Mouse (Mus musculus) effector memory CD4-positive, alpha-beta T cell, adult 5 months (primary cell): ENCODE measurements around the gene Mab21l1. TPM values are rescaled to one million over a fixed set of nuclear protein-coding genes. Genes with fewer than 3 reads are reported as not detected.

Experiments
- polyA plus RNA-seq: library from polyadenylated mRNA; unstranded; fragments of 100-300 nt; shearing (Covaris generic); gene quantifications from one replicate; pipeline ENCODE4 v1.2.1, GENCODE M21; 2017

Mab21l1 gene
- polyA plus RNA-seq: not detected

DNA sequence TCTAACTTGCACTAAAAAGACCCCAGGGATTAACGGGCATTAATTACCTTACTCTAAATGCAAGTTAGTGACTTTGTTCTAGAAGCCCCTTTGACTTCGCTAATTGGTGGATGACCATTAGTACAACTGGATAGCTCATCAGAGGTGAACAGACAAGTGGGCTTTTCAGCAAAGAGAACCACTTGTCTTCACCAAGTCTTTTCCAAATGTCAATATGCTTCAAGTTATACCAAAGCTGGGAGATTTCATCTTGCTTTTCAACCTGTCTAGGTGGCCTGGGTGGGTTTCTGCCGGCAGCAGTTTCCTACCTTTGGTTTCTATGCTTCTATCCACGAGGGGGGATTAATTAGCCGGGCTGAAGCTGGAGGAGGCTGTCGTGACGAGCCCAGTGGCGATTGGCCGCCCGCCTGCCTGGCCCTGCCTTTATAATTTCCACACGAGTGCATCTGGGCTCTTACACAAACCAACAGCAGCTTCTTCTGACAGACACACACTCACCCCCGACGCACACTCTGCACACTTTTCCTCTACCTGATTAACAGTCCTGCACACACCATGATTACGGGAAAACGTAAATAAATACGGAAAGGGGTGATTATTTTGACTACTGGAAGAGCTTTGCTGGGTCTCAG lies at the start of gene Mab21l1:
Gene Mab21l1 (plus strand): TSS at position 455 of the 632 bp plus-strand sequence.

